Mouse (Mus musculus) C2C12 (cell line): ENCODE measurements around the gene Map3k12. TPM values are rescaled to one million over a fixed set of nuclear protein-coding genes. Genes with fewer than 3 reads are reported as not detected.

Source experiments
- H3K27me3 ChIP-seq: one replicate; pipeline ENCODE4 v1.6.1; 2011; ENCODE audit not compliant: control insufficient read depth, insufficient read depth, insufficient read length
- H3K36me3 ChIP-seq: one replicate; pipeline ENCODE4 v1.6.1; 2011; ENCODE audit not compliant: control insufficient read depth, insufficient read depth
- H3K4me3 ChIP-seq: one replicate; pipeline ENCODE4 v1.5.1; 2011; ENCODE audit warnings: mild to moderate bottlenecking, control low read depth; ENCODE audit not compliant: poor library complexity, insufficient read depth, severe bottlenecking
- H3K79me2 ChIP-seq: one replicate; pipeline ENCODE4 v1.6.1; 2011; ENCODE audit not compliant: control insufficient read depth, insufficient read depth
- H3K79me3 ChIP-seq: one replicate; pipeline ENCODE4 v1.6.1; 2011; ENCODE audit warnings: low read depth, control low read depth
- H3ac ChIP-seq: one replicate; pipeline ENCODE3; 2011; ENCODE audit warnings: low read depth; ENCODE audit not compliant: control insufficient read depth, insufficient read length
- CEBPB ChIP-seq: IDR thresholded peaks from one replicate; pipeline ENCODE4 v1.6.1; 2011; ENCODE audit warnings: low read depth, mild to moderate bottlenecking, control low read depth, moderate library complexity
- CTCF ChIP-seq: IDR thresholded peaks from one replicate; pipeline ENCODE4 v1.5.1; 2011; ENCODE audit not compliant: control insufficient read depth, insufficient read depth, insufficient read length
- FOSL1 ChIP-seq: IDR thresholded peaks from one replicate; pipeline ENCODE4 v1.8.0; 2011; ENCODE audit warnings: mild to moderate bottlenecking, low read length; ENCODE audit not compliant: poor library complexity, insufficient read depth, severe bottlenecking
- MAX ChIP-seq: IDR thresholded peaks from one replicate; pipeline ENCODE4 v1.6.1; 2011; ENCODE audit warnings: mild to moderate bottlenecking, control low read depth
- MYOD1 ChIP-seq: IDR thresholded peaks from one replicate; pipeline ENCODE4 v1.6.1; 2011; ENCODE audit warnings: low read depth; ENCODE audit not compliant: control insufficient read depth, insufficient read length
- MYOG ChIP-seq: IDR thresholded peaks from one replicate; pipeline ENCODE4 v1.6.1; 2011; ENCODE audit not compliant: control insufficient read depth, insufficient read length; ENCODE audit errors: extremely low read depth
- USF1 ChIP-seq: IDR thresholded peaks from one replicate; pipeline ENCODE4 v1.6.1; 2011; ENCODE audit warnings: low read depth, mild to moderate bottlenecking, control low read depth, moderate library complexity
- polyA plus RNA-seq: library from polyadenylated mRNA; unstranded; fragments of >200 nt; fragmentation: generic; extraction: Trizol; gene quantifications from one replicate; pipeline ENCODE4 v1.2.1, GENCODE M21; 2012; ENCODE audit warnings: missing spikeins

Map3k12 gene
- polyA plus RNA-seq, 1 experiment: 11.2 TPM

DNA sequence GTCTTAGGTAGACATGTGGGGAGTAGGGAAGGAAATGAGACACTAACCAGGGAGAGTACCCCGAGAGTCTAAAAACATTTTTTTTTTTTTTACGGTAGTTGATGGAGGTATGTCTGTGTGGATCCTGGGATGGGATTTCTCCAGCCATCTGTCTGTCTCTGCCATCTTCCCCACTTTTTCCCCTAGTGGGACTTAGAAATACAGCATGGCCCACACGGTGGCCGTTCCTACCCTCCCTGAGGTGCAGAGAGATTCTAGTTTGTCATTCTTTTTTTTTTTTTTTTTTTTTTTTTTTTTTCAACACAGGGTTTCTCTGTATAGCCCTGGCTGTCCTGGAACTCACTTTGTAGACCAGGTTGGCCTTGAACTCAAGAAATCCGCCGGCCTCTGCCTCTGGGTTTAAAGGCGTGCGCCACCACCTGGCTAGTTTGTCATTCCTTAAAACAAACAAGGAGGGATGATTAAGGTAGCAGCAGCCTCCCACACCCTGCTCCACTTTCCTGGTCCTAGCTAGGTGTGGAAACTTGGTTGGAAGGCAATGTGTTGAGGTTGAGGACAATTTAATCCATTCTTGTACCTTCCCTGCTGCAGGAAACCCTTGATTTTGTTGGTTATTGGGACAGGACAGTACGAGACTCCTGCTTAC, 55.3 kb downstream of the Map3k12 start:
- TF ChIP-seq MAX (no peak), CTCF (no peak), USF1 (no peak), CEBPB (no peak), MYOG (no peak), FOSL1 (no peak), MYOD1 (no peak)
- Histone ChIP-seq H3K36me3 (peaks cover 36% of the 10 kb centered on the region), H3K79me3 (peaks cover 14% of the 10 kb centered on the region), H3K27me3 (no peaks in the 10 kb centered on the region), H3K79me2 (peaks cover 35% of the 10 kb centered on the region), H3K4me3 (peak overlapping the region; percentile 55), H3ac (no peak overlapping the region)

DNA sequence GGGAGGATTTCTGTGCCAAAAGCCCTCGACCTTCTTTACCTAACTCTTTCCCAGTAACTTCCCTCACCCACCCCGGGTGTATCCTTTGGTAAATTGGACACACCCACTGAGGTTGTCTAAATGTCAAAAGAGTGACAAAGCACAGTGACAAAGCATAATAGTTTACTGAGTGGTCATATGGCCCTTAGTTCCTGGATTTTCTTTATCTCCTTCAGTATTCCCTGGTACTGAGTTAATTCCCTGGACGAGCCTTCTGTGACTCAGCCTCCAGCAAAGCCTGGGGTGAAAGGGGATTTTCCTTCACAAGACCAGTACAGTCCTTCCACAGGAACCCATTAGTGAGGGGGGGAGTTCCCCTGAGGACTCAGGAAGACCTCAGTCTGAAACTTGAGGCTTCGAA, 55.9 kb downstream of the Map3k12 start:
- peaks cover 30% of the 10 kb centered on the region for H3K36me3 ChIP-seq
- peak overlapping the region; percentile 55 for H3K4me3 ChIP-seq
- TF ChIP-seq USF1 (peak; percentile 78), MYOD1 (no peak), CEBPB (no peak), MAX (no peak)
- H3K79me2 ChIP-seq: peaks cover 35% of the 10 kb centered on the region
- no peaks in the 10 kb centered on the region for H3K27me3 ChIP-seq
- H3K79me3 ChIP-seq: peaks cover 14% of the 10 kb centered on the region
- no peak overlapping the region for H3ac ChIP-seq

DNA sequence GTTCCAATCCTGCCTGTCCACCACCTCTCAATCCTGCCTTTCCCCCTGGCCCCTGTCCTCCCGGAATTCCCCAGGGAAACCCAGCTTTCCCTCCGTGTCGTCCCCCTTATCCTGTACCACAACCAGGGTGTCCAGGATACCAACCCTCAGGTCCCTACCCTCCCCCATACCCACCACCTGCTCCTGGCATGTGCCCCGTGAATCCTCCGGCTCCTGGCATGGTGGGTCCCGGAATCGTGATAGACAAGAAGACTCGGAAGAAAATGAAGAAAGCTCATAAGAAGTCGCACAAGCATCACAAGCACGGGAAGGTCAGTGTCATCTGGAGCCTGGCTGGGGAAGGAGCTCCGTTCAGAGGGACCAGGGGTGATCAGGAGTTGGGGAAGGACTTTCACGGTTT, 56.5 kb downstream of the Map3k12 start:
- Histone ChIP-seq H3K79me3 (peaks cover 14% of the 10 kb centered on the region), H3K79me2 (peaks cover 35% of the 10 kb centered on the region), H3K27me3 (no peaks in the 10 kb centered on the region), H3K4me3 (peak overlapping the region; percentile 55), H3K36me3 (peaks cover 25% of the 10 kb centered on the region), H3ac (no peak overlapping the region)
- TF ChIP-seq CEBPB (no peak), CTCF (no peak), MAX (no peak), MYOG (no peak), USF1 (no peak), FOSL1 (no peak), MYOD1 (no peak)

DNA sequence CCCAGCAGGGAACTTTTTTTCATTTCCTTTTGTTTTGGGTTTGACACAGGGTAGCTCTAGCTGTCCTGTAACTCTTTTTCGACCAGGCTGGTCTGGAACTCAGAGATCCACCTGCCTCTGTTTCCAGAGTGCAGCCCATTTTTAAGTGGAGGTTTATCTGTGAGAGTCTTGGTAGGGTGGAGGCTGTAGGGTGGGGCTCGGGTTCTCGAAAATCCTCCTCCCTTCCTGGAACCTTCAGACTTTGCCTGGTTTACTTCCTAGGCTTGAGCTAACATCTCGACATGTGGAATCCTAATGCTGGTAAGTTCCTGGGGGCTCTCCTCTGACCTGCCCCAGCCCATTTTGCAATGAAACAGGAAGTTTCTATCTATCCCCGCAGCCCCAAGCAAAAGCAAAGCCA, 57.0 kb downstream of the Map3k12 start:
- H3K79me3 ChIP-seq: peaks cover 14% of the 10 kb centered on the region
- H3K36me3 ChIP-seq: peaks cover 20% of the 10 kb centered on the region
- H3K79me2 ChIP-seq: peaks cover 35% of the 10 kb centered on the region
- peak overlapping the region; percentile 55 for H3K4me3 ChIP-seq
- no peaks in the 10 kb centered on the region for H3K27me3 ChIP-seq
- H3ac ChIP-seq: no peak overlapping the region
- TF ChIP-seq CEBPB (no peak), USF1 (no peak)

DNA sequence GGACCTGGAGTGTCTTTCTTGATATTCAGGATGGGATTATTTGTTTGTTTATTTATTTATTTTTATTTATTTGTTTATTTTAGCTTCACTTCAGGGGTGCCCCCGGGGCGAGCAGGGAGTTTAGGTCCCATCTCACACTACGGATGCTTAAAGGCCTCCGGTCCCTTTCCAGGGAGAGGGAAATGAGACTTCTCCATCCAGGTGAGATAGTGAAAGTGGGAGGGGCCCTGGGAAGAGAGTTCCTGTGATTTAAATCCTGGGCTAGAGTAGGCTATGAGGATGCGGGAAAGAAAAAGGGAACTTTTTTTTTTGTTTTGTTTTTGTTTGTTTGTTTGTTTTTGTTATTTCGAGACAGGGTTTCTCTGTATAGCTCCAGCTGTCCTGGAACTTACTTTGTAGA, 57.5 kb downstream of the Map3k12 start:
- Histone ChIP-seq H3K79me2 (peaks cover 35% of the 10 kb centered on the region), H3ac (peak overlapping the region; percentile 50), H3K27me3 (no peaks in the 10 kb centered on the region), H3K79me3 (peaks cover 14% of the 10 kb centered on the region), H3K36me3 (peaks cover 16% of the 10 kb centered on the region), H3K4me3 (peak overlapping the region; percentile 55)
- no peak for TF ChIP-seq MYOD1
- no peak for TF ChIP-seq USF1
- no peak for TF ChIP-seq CTCF
- no peak for TF ChIP-seq CEBPB
- TF ChIP-seq MYOG: no peak
- no peak for TF ChIP-seq MAX
- no peak for TF ChIP-seq FOSL1

DNA sequence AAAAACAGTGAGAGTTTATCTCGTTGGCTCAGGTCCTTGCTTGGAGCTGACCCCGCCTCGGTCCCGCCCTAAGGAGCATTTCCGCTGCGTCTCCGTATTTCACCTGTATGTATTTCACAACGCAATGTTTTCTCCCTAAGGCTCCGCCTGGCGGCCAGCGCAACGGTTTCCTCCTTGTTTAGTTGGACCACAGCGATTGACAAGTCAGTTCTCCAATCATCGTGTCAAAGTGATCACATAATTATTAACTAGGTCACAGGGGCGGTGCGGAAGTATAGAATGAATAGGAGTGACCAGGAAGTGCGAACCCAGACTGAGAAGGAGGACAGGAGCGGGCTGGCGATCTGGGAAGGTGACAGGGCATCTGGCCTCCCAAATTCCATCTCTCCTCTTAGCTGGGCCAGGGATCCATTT, 58.0 kb downstream of the Map3k12 start, which contains the start of gene Prr13:
Prr13 (plus strand) TSS at position 125 of the 414 bp plus-strand sequence.
- peak within 1 kb of the TSS; percentile 50 for H3ac ChIP-seq
- H3K36me3 ChIP-seq: peaks cover 16% of the 10 kb centered on the region
- H3K4me3 ChIP-seq: peak within 1 kb of the TSS; percentile 55
- peaks cover 35% of the 10 kb centered on the region for H3K79me2 ChIP-seq
- TF ChIP-seq MYOG (no peak), MYOD1 (no peak), MAX (peak; percentile 39), USF1 (peak; percentile 30), FOSL1 (no peak), CTCF (peak; percentile 9), CEBPB (peak; percentile 95)
- no peaks in the 10 kb centered on the region for H3K27me3 ChIP-seq
- peaks cover 14% of the 10 kb centered on the region for H3K79me3 ChIP-seq
